Mouse (Mus musculus) kidney, embryonic 15.5 days (tissue): ENCODE results near the gene Rnf217. TPM values are rescaled to one million over a fixed set of nuclear protein-coding genes. Genes with fewer than 3 reads are reported as not detected.

Experiments
- ATAC-seq: fragments of 200-750 bp; cut with Nextera tagmentation; replicated peaks from 2 replicates; pipeline ENCODE4 v1.8.0; 2017; ENCODE audit warnings: moderate TSS enrichment; ENCODE audit not compliant: low FRiP score
- H3K27ac ChIP-seq: fragments of 300-500 bp; sonication (generic); 2 replicates; pipeline ENCODE4 v1.5.1; 2015; ENCODE audit warnings: mild to moderate bottlenecking, inconsistent platforms
- H3K27me3 ChIP-seq: fragments of 300-500 bp; sonication (generic); 2 replicates; pipeline ENCODE4 v1.6.1; 2015; ENCODE audit warnings: inconsistent platforms
- H3K36me3 ChIP-seq: fragments of 300-500 bp; sonication (generic); 2 replicates; pipeline ENCODE4 v1.6.1; 2015; ENCODE audit warnings: inconsistent platforms
- H3K4me1 ChIP-seq: fragments of 300-500 bp; sonication (generic); 2 replicates; pipeline ENCODE4 v1.6.1; 2015; ENCODE audit warnings: inconsistent platforms
- H3K4me2 ChIP-seq: fragments of 300-500 bp; sonication (generic); 2 replicates; pipeline ENCODE4 v1.6.1; 2015; ENCODE audit warnings: moderate library complexity, mild to moderate bottlenecking, inconsistent platforms
- H3K4me3 ChIP-seq: fragments of 300-500 bp; sonication (generic); replicated peaks from 2 replicates; pipeline ENCODE4 v1.5.1; 2015; ENCODE audit warnings: mild to moderate bottlenecking, inconsistent platforms
- H3K9ac ChIP-seq: fragments of 300-500 bp; sonication (generic); 2 replicates; pipeline ENCODE4 v1.6.1; 2015; ENCODE audit warnings: mild to moderate bottlenecking, inconsistent platforms
- H3K9me3 ChIP-seq: fragments of 300-500 bp; sonication (generic); replicated peaks from 2 replicates; pipeline ENCODE4 v1.6.1; 2016; ENCODE audit warnings: inconsistent platforms
- WGBS: fragments of 180-500 bp; shearing (Covaris S2); methylation state at CpG from one replicate; pipeline ENCODE4 v1.1.7; 2015; ENCODE audit warnings: mixed read lengths; 5-methylcytosine and 5-hydroxymethylcytosine counted together
- polyA plus RNA-seq: library from polyadenylated mRNA; unstranded; fragments of >200 nt; fragmentation: Nextera tagmentation; extraction: Ambion mirVana; gene quantifications from 2 replicates; pipeline ENCODE4 v1.2.1, GENCODE M21; 2015

Gene Rnf217
- polyA plus RNA-seq, 1 experiment from 2014 or later: 1.5 TPM

GRCm38 (mm10) chr10:31551362-31551761, 57.6 kb downstream of the Rnf217 start:
- Histone ChIP-seq H3K9me3 (no peaks in the 10 kb centered on the region), H3K4me2 (no peak overlapping the region), H3K4me3 (no peak overlapping the region), H3K9ac (no peak overlapping the region), H3K36me3 (no peaks in the 10 kb centered on the region), H3K27ac (0 out of 2 replicates have a peak overlapping the region, but pooled peaks have one; percentile 18), H3K27me3 (no peaks in the 10 kb centered on the region), H3K4me1 (no peaks in the 10 kb centered on the region)
- no peak for ATAC-seq
- 49% methylated on average over 1 of the region's 1 CpGs for WGBS

DNA sequence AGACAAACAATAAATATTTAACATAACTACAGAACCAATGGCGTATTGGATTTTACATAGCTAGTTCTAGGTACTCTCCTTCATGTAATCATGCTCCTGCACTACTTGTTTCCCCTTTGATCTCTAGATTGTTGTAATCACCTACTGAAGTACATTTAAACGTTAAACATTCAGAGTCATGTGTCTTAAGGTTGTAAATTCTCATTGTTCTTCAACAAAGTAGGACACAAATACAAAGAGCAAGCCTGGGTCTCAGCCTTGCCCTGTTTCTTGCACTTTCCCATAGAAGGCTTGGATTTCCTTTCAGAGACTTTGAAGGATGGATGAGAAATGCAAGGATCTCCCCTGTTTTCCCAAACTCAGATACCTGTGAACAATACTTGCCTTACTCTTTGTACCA, 61.8 kb downstream of the Rnf217 start:
- Histone ChIP-seq H3K36me3 (no peaks in the 10 kb centered on the region), H3K9ac (no peak overlapping the region), H3K27me3 (no peaks in the 10 kb centered on the region), H3K4me3 (no peak overlapping the region), H3K4me1 (no peaks in the 10 kb centered on the region), H3K4me2 (no peak overlapping the region), H3K9me3 (no peaks in the 10 kb centered on the region), H3K27ac (no peak overlapping the region)
- ATAC-seq: no peak
- 45% methylated on average over 2 of the region's 2 CpGs for WGBS

DNA sequence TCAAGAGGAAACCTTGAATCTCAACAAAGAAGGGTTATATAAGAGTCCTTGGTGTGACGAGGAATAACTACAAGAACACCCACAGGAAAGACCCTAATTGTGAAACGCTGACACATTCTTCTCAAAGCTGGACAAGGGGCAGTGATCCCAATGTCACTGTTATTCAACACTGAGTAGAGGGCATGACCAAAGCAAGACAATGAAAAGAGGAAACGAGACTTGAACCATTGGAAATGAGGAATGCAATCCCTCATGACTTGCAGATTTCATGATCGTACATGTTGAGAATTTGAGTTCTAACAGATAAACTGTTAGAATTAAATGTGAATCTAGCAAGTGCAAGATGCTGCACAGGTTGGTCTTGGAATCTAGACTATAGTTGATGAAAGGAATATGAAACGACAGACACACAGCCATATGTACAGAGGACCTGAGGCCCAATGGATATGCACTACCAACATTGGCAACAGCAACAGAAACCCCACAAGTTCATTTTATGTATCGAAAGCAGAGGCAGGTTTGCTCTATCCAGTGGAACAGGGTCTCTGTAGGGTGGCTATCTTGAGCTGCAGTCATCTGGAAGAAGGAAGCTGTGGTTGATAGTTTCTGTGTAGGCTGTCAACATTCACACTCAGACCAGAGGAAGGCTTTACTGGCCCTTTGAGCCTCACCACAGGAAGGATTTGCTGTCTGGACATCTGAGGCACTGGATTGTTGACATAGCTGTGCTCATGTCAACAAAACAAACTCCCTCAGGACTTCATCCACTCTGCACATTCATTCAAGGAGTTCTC, 64.6 kb downstream of the Rnf217 start:
- Histone ChIP-seq H3K4me2 (no peak overlapping the region), H3K4me1 (no peaks in the 10 kb centered on the region), H3K36me3 (no peaks in the 10 kb centered on the region), H3K27me3 (no peaks in the 10 kb centered on the region), H3K27ac (no peak overlapping the region), H3K4me3 (no peak overlapping the region), H3K9ac (no peak overlapping the region), H3K9me3 (no peaks in the 10 kb centered on the region)
- no peak for ATAC-seq
- WGBS: 86% methylated on average over 6 of the region's 6 CpGs

- Histone ChIP-seq H3K4me3 (no peak overlapping the region), H3K4me1 (no peaks in the 10 kb centered on the region), H3K36me3 (no peaks in the 10 kb centered on the region), H3K27ac (no peak overlapping the region), H3K27me3 (no peaks in the 10 kb centered on the region), H3K4me2 (no peak overlapping the region), H3K9ac (no peak overlapping the region), H3K9me3 (no peaks in the 10 kb centered on the region)
- ATAC-seq: no peak
- WGBS: 87% methylated on average over 4 of the region's 4 CpGs
Measured at GRCm38 (mm10) chr10:31540518-31540917, 68.5 kb downstream of the Rnf217 start.

GRCm38 (mm10) chr10:31539351-31539750, 69.6 kb downstream of the Rnf217 start:
- Histone ChIP-seq H3K4me1 (no peaks in the 10 kb centered on the region), H3K36me3 (peaks cover 2% of the 10 kb centered on the region; the same call in 1 of the 2 replicates), H3K9ac (no peak overlapping the region), H3K4me3 (no peak overlapping the region), H3K4me2 (no peak overlapping the region), H3K9me3 (no peaks in the 10 kb centered on the region), H3K27me3 (no peaks in the 10 kb centered on the region), H3K27ac (no peak overlapping the region)
- WGBS: 91% methylated on average over 2 of the region's 2 CpGs
- no peak for ATAC-seq

GRCm38 (mm10) chr10:31538721-31539120, 70.3 kb downstream of the Rnf217 start:
- no peaks in the 10 kb centered on the region for H3K4me1 ChIP-seq
- 77% methylated on average over 3 of the region's 3 CpGs for WGBS
- peaks cover 3% of the 10 kb centered on the region; the same call in 1 of the 2 replicates for H3K36me3 ChIP-seq
- no peak overlapping the region for H3K27ac ChIP-seq
- no peak for ATAC-seq
- no peak overlapping the region for H3K4me2 ChIP-seq
- H3K9me3 ChIP-seq: no peaks in the 10 kb centered on the region
- no peak overlapping the region for H3K4me3 ChIP-seq
- no peaks in the 10 kb centered on the region for H3K27me3 ChIP-seq
- H3K9ac ChIP-seq: no peak overlapping the region

- Histone ChIP-seq H3K9me3 (no peaks in the 10 kb centered on the region), H3K27ac (no peak overlapping the region), H3K36me3 (peaks cover 8% of the 10 kb centered on the region; the same call in 1 of the 2 replicates), H3K9ac (no peak overlapping the region), H3K27me3 (no peaks in the 10 kb centered on the region), H3K4me2 (no peak overlapping the region), H3K4me1 (no peaks in the 10 kb centered on the region), H3K4me3 (no peak overlapping the region)
- ATAC-seq: no peak
- 86% methylated on average over 2 of the region's 2 CpGs for WGBS
Measured at GRCm38 (mm10) chr10:31538243-31538642, 70.7 kb downstream of the Rnf217 start.

DNA sequence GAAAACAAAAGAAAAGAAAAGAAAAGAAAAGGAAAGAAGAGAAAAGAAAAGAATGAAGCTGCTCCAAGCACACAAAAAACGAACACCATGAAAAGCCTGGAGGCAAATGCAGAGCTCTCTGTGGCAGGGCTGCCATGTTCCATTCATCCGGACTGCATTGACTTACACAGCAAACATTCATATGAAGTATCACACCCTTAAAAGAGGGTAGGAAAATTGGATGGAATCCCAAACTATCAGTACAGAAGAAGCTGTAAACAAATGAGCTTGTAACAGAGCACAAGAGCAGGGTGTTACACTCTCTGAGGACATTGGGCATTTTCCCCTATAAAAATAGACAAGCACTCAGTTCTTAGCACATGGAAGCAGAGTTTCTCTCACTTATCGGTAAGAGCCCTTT, 71.8 kb downstream of the Rnf217 start:
- Histone ChIP-seq H3K4me3 (no peak overlapping the region), H3K9me3 (no peaks in the 10 kb centered on the region), H3K36me3 (peaks cover 8% of the 10 kb centered on the region; the same call in 1 of the 2 replicates), H3K9ac (no peak overlapping the region), H3K4me2 (no peak overlapping the region), H3K27me3 (no peaks in the 10 kb centered on the region), H3K27ac (no peak overlapping the region), H3K4me1 (no peaks in the 10 kb centered on the region)
- no peak for ATAC-seq
- 78% methylated on average over 3 of the region's 3 CpGs for WGBS

GRCm38 (mm10) chr10:31535046-31535445, 73.9 kb downstream of the Rnf217 start:
- H3K4me1 ChIP-seq: no peaks in the 10 kb centered on the region
- H3K27ac ChIP-seq: no peak overlapping the region
- no peak overlapping the region for H3K9ac ChIP-seq
- H3K36me3 ChIP-seq: peaks cover 8% of the 10 kb centered on the region; the same call in 1 of the 2 replicates
- H3K9me3 ChIP-seq: no peaks in the 10 kb centered on the region
- ATAC-seq: no peak
- WGBS: 88% methylated on average over 2 of the region's 2 CpGs
- no peak overlapping the region for H3K4me3 ChIP-seq
- H3K4me2 ChIP-seq: no peak overlapping the region
- H3K27me3 ChIP-seq: no peaks in the 10 kb centered on the region

GRCm38 (mm10) chr10:31533270-31533826, 75.6 kb downstream of the Rnf217 start:
- ATAC-seq: no peak
- 92% methylated on average over 6 of the region's 6 CpGs for WGBS

GRCm38 (mm10) chr10:31532782-31533181, 76.2 kb downstream of the Rnf217 start:
- H3K9ac ChIP-seq: no peak overlapping the region
- H3K9me3 ChIP-seq: no peaks in the 10 kb centered on the region
- WGBS: 93% methylated on average over 2 of the region's 2 CpGs
- H3K4me2 ChIP-seq: no peak overlapping the region
- no peak overlapping the region for H3K4me3 ChIP-seq
- no peak overlapping the region for H3K27ac ChIP-seq
- no peaks in the 10 kb centered on the region for H3K4me1 ChIP-seq
- H3K36me3 ChIP-seq: peaks cover 11% of the 10 kb centered on the region
- H3K27me3 ChIP-seq: no peaks in the 10 kb centered on the region
- no peak for ATAC-seq

More at GRCm38 (mm10) chr10:31533270-31533826, 75.6 kb downstream of the Rnf217 start:
- Histone ChIP-seq H3K9me3 (no peaks in the 10 kb centered on the region), H3K36me3 (peaks cover 11% of the 10 kb centered on the region), H3K27ac (no peak overlapping the region), H3K4me1 (no peaks in the 10 kb centered on the region), H3K27me3 (no peaks in the 10 kb centered on the region), H3K4me2 (no peak overlapping the region), H3K4me3 (no peak overlapping the region), H3K9ac (no peak overlapping the region)

DNA sequence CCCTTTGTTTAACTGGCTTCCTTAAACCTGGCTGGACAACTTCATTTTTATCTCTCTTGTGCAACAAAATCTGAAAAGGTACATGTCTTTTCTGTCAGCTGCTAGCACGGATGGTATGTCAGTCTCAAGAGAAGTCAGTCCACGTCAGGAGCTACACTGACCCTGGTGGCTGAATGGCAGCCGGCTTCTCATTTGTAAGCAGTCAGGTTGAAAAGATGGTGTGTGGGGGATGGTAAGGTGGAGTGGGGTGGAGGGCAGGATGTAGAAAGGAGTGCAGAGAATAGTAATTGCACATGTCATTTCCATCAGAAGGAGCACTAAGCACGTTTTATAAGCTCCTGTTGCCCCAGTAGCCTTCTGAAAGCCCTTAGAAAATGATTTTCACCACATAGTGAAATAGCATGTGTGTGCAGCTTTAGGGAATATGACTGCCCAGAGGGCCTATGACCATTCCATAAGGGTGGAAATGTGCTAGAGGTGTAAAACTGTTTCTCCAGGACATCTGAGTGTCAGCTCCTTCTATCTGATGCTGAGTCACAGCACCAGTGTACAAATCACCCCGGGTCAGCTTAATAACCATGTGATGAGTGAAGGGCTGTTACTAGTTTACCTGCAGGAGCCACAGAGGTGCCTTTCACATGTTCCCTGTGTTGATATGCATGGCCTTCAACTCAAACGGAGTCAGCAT, 80.5 kb downstream of the Rnf217 start:
- H3K9ac ChIP-seq: no peak overlapping the region
- H3K27ac ChIP-seq: no peak overlapping the region
- no peaks in the 10 kb centered on the region for H3K4me1 ChIP-seq
- H3K9me3 ChIP-seq: no peaks in the 10 kb centered on the region
- H3K27me3 ChIP-seq: no peaks in the 10 kb centered on the region
- 49% methylated on average over 6 of the region's 6 CpGs for WGBS
- H3K4me2 ChIP-seq: no peak overlapping the region
- H3K4me3 ChIP-seq: no peak overlapping the region
- H3K36me3 ChIP-seq: peaks cover 6% of the 10 kb centered on the region
- ATAC-seq: no peak
